Mouse (Mus musculus): ENCODE data around the gene Ehd1.

The Ehd1 gene

GRCm38 (mm10) chr19:6276426-6277421, at the start of gene Ehd1:
Gene Ehd1 (plus strand): TSS chr19:6276725.
- peak; percentile 97 to 98 for DNase-seq (ENCODE audit: low spot score in 2 of 2)

GRCm38 (mm10) chr19:6226763-6227162, 49.8 kb upstream of the Ehd1 start:
- peak in 1 of 2 experiments; percentile 21 for DNase-seq (ENCODE audit: low spot score in 2 of 2)

- peak; percentile 44 to 52 for DNase-seq (ENCODE audit: low spot score in 2 of 2)
These were observed 48.7 kb upstream of the Ehd1 start for GRCm38 (mm10) chr19:6227864-6228263.

- peak in 1 of 2 experiments; percentile 27 for DNase-seq (ENCODE audit: low spot score in 2 of 2)
These were observed 46.1 kb upstream of the Ehd1 start for GRCm38 (mm10) chr19:6230411-6230810.

- no peak for DNase-seq (ENCODE audit: low spot score in 2 of 2)
These were observed 45.5 kb upstream of the Ehd1 start for GRCm38 (mm10) chr19:6231036-6231435.

- DNase-seq (ENCODE audit: low spot score in 2 of 2), result peak in 1 of 2 experiments; percentile 31
These were observed 42.9 kb upstream of the Ehd1 start for GRCm38 (mm10) chr19:6233647-6234046.

GRCm38 (mm10) chr19:6234337-6235083, 42.0 kb upstream of the Ehd1 start:
- DNase-seq (ENCODE audit: low spot score in 2 of 2), result peak; percentile 38 to 46

GRCm38 (mm10) chr19:6235084-6236052, 41.2 kb upstream of the Ehd1 start, which contains the start of gene Ppp2r5b:
Gene Ppp2r5b (minus strand): TSS chr19:6235872.
- DNase-seq (ENCODE audit: low spot score in 2 of 2), result peak; percentile 96 to 97

GRCm38 (mm10) chr19:6236053-6236441, 40.5 kb upstream of the Ehd1 start:
- DNase-seq (ENCODE audit: low spot score in 2 of 2), result peak; percentile 96

GRCm38 (mm10) chr19:6236842-6237241, 39.7 kb upstream of the Ehd1 start:
- DNase-seq (ENCODE audit: low spot score in 2 of 2), result peak in 1 of 2 experiments; percentile 36

GRCm38 (mm10) chr19:6238740-6239139, 37.8 kb upstream of the Ehd1 start:
- DNase-seq (ENCODE audit: low spot score in 2 of 2), result no peak

- no peak for DNase-seq (ENCODE audit: low spot score in 2 of 2)
These were observed 36.4 kb upstream of the Ehd1 start for GRCm38 (mm10) chr19:6240136-6240535.

GRCm38 (mm10) chr19:6240725-6241124, 35.8 kb upstream of the Ehd1 start:
- DNase-seq (ENCODE audit: low spot score in 2 of 2), result no peak

- DNase-seq (ENCODE audit: low spot score in 2 of 2), result peak; percentile 99
These were observed 35.0 kb upstream of the Ehd1 start, which contains the start of gene Atg2a for GRCm38 (mm10) chr19:6241274-6242107. Gene Atg2a (plus strand): TSS chr19:6241668.

GRCm38 (mm10) chr19:6242281-6242680, 34.2 kb upstream of the Ehd1 start:
- DNase-seq (ENCODE audit: low spot score in 2 of 2), result peak; percentile 54 to 64

- DNase-seq (ENCODE audit: low spot score in 2 of 2), result no peak
These were observed 33.3 kb upstream of the Ehd1 start for GRCm38 (mm10) chr19:6243226-6243625.

- no peak for DNase-seq (ENCODE audit: low spot score in 2 of 2)
These were observed 30.7 kb upstream of the Ehd1 start for GRCm38 (mm10) chr19:6245806-6246205.

- no peak for DNase-seq (ENCODE audit: low spot score in 2 of 2)
These were observed 28.8 kb upstream of the Ehd1 start for GRCm38 (mm10) chr19:6247526-6248300.

- DNase-seq (ENCODE audit: low spot score in 2 of 2), result no peak
These were observed 23.5 kb upstream of the Ehd1 start for GRCm38 (mm10) chr19:6253021-6253420.

Data from right cerebral cortex, postnatal 10 days (tissue).